Mouse (Mus musculus): Measurements from ENCODE around the gene Mrpl27. TPM values are rescaled to one million over a fixed set of nuclear protein-coding genes. Genes with fewer than 3 reads are reported as not detected.

The Mrpl27 gene
- 76.6 TPM for polyA plus RNA-seq (2014; fragmentation: Illumina TruSeq; extraction: RNeasy Lipid Tissue Mini Kit (QIAGEN cat#74804); ENCODE audit: insufficient read depth, low read depth, low replicate concordance)

DNA sequence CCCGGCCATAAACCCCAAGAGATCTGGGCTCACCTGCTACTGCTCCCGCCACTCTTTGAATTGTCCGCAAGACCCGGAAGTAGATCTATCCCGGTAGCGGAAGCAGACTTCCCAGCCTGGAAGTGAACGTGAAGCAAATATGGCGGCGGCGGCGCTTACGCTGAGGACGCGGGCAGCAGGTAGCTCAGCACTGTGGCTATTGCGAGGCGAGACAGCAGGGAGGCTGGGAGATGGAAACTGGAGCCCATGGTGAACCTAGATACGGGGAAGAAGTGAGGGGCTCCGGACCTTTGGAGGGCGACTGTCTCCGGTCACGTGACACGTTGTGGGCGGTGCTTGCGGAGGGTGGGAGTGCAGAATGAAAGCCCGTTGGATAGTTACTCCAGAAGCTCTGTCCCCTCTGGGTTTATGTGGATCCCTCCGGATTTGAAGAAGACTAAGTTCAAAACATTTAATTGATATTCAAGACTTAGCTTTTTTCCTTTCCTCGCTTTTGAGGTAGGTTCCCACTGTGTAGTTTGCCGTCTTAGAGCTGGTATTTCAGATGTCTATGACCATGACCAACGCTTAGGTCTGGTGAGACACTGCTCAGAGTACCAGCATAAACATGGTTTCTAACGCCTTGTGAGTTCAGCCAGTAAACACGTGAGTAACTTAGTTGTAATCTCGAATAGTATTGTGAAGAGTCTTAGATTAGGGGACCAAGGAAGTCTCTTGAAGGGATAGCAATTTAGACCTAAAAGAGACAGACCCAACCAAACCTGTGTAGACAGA is at the start of gene Mrpl27, which contains the start of gene Eme1:
Gene Mrpl27, plus strand, starts transcription at position 105 of the 774 bp plus-strand sequence.
Gene Eme1, minus strand, starts transcription at position 302 of the 774 bp plus-strand sequence.

DNA sequence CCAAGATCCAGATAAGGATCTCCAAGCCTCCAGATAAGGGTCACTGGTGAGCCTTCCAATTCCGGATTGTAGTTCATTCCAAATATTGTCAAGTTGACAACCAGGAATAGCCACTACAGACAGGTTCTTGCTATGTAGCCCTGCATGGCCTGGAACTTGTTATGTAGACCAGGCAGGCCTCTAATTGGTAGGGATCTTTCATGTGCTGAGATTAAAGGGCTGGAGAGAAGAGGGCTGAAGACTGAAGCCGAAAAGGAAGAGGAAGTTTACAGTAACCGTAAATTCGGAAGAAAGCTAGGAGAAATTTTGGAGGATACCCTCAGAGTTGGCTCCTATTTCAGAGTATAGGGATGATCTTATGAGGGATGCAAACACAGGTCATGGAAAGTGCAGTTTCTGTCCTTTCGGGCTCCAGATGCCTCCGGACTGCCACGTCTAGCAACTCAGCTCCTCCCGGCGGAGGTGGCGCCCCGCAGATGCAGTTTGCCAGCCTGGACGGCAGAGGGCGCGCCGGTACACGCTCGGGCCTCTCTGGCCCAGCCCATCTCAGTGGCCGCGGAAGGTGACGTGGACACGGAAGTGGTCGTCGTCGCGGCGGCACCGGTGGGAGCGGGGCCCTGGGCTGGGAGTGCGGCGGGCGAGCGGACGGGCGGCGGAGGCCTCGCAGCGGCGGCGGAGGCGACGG is 24.2 kb upstream of the Mrpl27 start, which contains the start of gene Lrrc59:
Gene Lrrc59, plus strand, starts transcription at position 569 of the 685 bp plus-strand sequence.

DNA sequence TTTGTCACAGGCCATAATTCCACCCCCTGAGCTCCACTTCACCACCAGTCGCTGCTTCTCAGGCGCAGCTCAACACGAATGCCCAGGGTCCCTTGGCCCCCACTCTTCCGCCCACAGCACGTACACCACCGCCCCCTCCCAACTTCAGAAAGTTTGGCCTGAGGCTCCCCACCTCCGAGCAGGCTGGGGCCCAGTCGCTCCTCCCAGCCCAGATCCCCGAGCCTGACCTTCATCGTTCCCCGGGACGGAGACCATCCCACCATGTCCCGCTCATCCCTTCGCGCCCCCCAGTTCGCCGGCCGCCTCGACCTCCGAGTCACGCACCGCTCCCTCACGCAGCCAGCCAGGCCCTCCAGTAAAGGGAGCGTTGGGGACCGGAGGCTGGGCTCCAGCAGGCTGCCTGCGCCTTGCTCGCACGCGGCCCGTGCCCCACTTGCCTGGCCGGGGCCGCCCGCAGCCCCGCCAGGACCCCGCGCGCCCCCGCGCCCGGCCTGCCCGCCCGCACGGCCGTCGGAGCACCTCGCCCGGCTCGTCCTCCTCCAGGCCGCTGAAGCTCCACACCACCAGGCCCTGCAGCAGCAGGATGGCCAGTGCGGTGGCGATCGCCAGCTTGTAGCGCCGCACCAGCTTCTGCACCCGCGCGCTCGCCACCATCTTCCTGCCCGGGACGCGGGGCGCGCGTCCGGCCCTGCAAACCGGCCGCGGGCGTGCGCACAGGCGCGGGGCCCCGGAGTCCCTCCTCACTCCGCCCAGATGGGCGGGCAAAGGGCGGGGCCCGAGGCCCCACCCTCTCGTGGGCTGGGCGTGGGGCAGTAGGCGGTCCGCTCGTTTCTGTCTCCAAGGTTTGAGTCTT is 23.4 kb downstream of the Mrpl27 start, which contains the start of gene Xylt2:
Gene Xylt2, minus strand, starts transcription at position 762 of the 853 bp plus-strand sequence.

DNA sequence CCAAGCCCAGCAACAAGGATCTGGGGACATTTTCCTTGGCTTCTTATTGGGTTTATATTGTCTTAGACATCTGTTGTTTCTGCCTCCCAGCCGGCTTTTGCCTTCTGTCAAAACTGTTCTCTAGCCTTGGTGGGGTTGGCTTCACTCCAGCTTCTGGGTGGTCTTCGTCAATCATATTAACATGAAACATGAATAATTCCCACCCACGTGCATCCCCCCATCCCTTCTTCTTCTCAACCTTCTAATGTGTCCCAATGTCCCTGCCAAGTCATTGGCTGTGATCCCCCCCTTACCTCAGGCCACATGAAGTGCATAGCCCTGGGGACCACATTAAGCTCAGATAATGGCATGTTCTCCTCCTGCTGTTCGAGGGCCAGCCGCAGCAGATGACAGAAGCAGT is 50.9 kb downstream of the Mrpl27 start, which contains the start of gene Gm11541:
Gene Gm11541, minus strand, starts transcription at position 28 of the 400 bp plus-strand sequence.

Other genes with a start within 250 kb of the Mrpl27 start
- gene Cacna1g, start 179.6 kb upstream of the Mrpl27 start, polyA plus RNA-seq (2014; fragmentation: Illumina TruSeq; extraction: RNeasy Lipid Tissue Mini Kit (QIAGEN cat#74804); ENCODE audit: insufficient read depth, low read depth, low replicate concordance), result 0.23 TPM
- gene Spata20, start 167.6 kb upstream of the Mrpl27 start, polyA plus RNA-seq (2014; fragmentation: Illumina TruSeq; extraction: RNeasy Lipid Tissue Mini Kit (QIAGEN cat#74804); ENCODE audit: insufficient read depth, low read depth, low replicate concordance), result 0.11 TPM
- gene Epn3, start 153.8 kb upstream of the Mrpl27 start, polyA plus RNA-seq (2014; fragmentation: Illumina TruSeq; extraction: RNeasy Lipid Tissue Mini Kit (QIAGEN cat#74804); ENCODE audit: insufficient read depth, low read depth, low replicate concordance), result 21.0 TPM
- gene Mycbpap, start 132.0 kb upstream of the Mrpl27 start, polyA plus RNA-seq (2014; fragmentation: Illumina TruSeq; extraction: RNeasy Lipid Tissue Mini Kit (QIAGEN cat#74804); ENCODE audit: insufficient read depth, low read depth, low replicate concordance), result 9.0 TPM
- 2.1 TPM for gene Rsad1, start 104.5 kb upstream of the Mrpl27 start, polyA plus RNA-seq (2014; fragmentation: Illumina TruSeq; extraction: RNeasy Lipid Tissue Mini Kit (QIAGEN cat#74804); ENCODE audit: insufficient read depth, low read depth, low replicate concordance)
- 20.1 TPM for gene Chad, start 88.7 kb upstream of the Mrpl27 start, polyA plus RNA-seq (2014; fragmentation: Illumina TruSeq; extraction: RNeasy Lipid Tissue Mini Kit (QIAGEN cat#74804); ENCODE audit: insufficient read depth, low read depth, low replicate concordance)
- 10.8 TPM for gene Acsf2, start 51.9 kb upstream of the Mrpl27 start, polyA plus RNA-seq (2014; fragmentation: Illumina TruSeq; extraction: RNeasy Lipid Tissue Mini Kit (QIAGEN cat#74804); ENCODE audit: insufficient read depth, low read depth, low replicate concordance)
- gene Lrrc59, start 24.0 kb upstream of the Mrpl27 start, polyA plus RNA-seq (2014; fragmentation: Illumina TruSeq; extraction: RNeasy Lipid Tissue Mini Kit (QIAGEN cat#74804); ENCODE audit: insufficient read depth, low read depth, low replicate concordance), result 32.8 TPM
- 0.35 TPM for gene Eme1, start 197 bp downstream of the Mrpl27 start, polyA plus RNA-seq (2014; fragmentation: Illumina TruSeq; extraction: RNeasy Lipid Tissue Mini Kit (QIAGEN cat#74804); ENCODE audit: insufficient read depth, low read depth, low replicate concordance)
- 9.5 TPM for gene Xylt2, start 23.7 kb downstream of the Mrpl27 start, polyA plus RNA-seq (2014; fragmentation: Illumina TruSeq; extraction: RNeasy Lipid Tissue Mini Kit (QIAGEN cat#74804); ENCODE audit: insufficient read depth, low read depth, low replicate concordance)
- not detected for gene Gm11541, start 50.7 kb downstream of the Mrpl27 start, polyA plus RNA-seq (2014; fragmentation: Illumina TruSeq; extraction: RNeasy Lipid Tissue Mini Kit (QIAGEN cat#74804); ENCODE audit: insufficient read depth, low read depth, low replicate concordance)
- not detected for gene Cdc34b, start 88.0 kb downstream of the Mrpl27 start, polyA plus RNA-seq (2014; fragmentation: Illumina TruSeq; extraction: RNeasy Lipid Tissue Mini Kit (QIAGEN cat#74804); ENCODE audit: insufficient read depth, low read depth, low replicate concordance)
- not detected for gene Tmem92, start 128.9 kb downstream of the Mrpl27 start, polyA plus RNA-seq (2014; fragmentation: Illumina TruSeq; extraction: RNeasy Lipid Tissue Mini Kit (QIAGEN cat#74804); ENCODE audit: insufficient read depth, low read depth, low replicate concordance)

Data from lung, adult 10 weeks (tissue).